Mouse (Mus musculus) layer of hippocampus, postnatal 10 days (tissue): ENCODE data around the gene Cep55. TPM values are rescaled to one million over a fixed set of nuclear protein-coding genes. Genes with fewer than 3 reads are reported as not detected.

Experiments
- DNase-seq, 2 experiments: peaks; one replicate each; pipeline ENCODE4 v3.0.0; 2021; ENCODE audit warnings: low spot score in 2 of 2
- total RNA-seq, 2 experiments: library from RNA; stranded (reverse); gene quantifications; 2 replicates each; pipeline ENCODE4 v1.2.3; 2021

Gene Cep55
- total RNA-seq, 2 experiments from 2014 or later, result 1.9 to 2.1 TPM

GRCm38 (mm10) chr19:38043281-38043981, 11.4 kb upstream of the Cep55 start, which contains the start of gene Myof:
Gene Myof, minus strand, starts transcription at chr19:38043577.
- no peak for DNase-seq

GRCm38 (mm10) chr19:38045198-38045597, 9.6 kb upstream of the Cep55 start:
- DNase-seq, result no peak

GRCm38 (mm10) chr19:38049686-38050085, 5.1 kb upstream of the Cep55 start:
- DNase-seq, result no peak

- peak in 1 of 2 experiments; percentile 22 for DNase-seq
Observed at GRCm38 (mm10) chr19:38053227-38054041, 1.4 kb upstream of the Cep55 start.

GRCm38 (mm10) chr19:38054149-38054719, 577 bp upstream of the Cep55 start:
- peak; percentile 65 to 77 for DNase-seq

GRCm38 (mm10) chr19:38055798-38056197, 987 bp downstream of the Cep55 start:
- DNase-seq, result no peak

GRCm38 (mm10) chr19:38056276-38056675, 1.5 kb downstream of the Cep55 start:
- DNase-seq, result no peak

GRCm38 (mm10) chr19:38056931-38057330, 2.1 kb downstream of the Cep55 start:
- DNase-seq, result no peak

- no peak for DNase-seq
Observed at GRCm38 (mm10) chr19:38063201-38063600, 8.4 kb downstream of the Cep55 start.

GRCm38 (mm10) chr19:38064051-38064450, 9.2 kb downstream of the Cep55 start:
- DNase-seq, result no peak

GRCm38 (mm10) chr19:38073226-38073625, 18.4 kb downstream of the Cep55 start:
- no peak for DNase-seq

GRCm38 (mm10) chr19:38075051-38075450, 20.2 kb downstream of the Cep55 start:
- DNase-seq, result no peak

- no peak for DNase-seq
Observed at GRCm38 (mm10) chr19:38076251-38076650, 21.4 kb downstream of the Cep55 start.

- DNase-seq, result no peak
Observed at GRCm38 (mm10) chr19:38077851-38078540, 23.2 kb downstream of the Cep55 start.

- DNase-seq, result no peak
Observed at GRCm38 (mm10) chr19:38081361-38081760, 26.6 kb downstream of the Cep55 start.

- DNase-seq, result no peak
Observed at GRCm38 (mm10) chr19:38082931-38083525, 28.2 kb downstream of the Cep55 start.

GRCm38 (mm10) chr19:38085841-38086240, 31.0 kb downstream of the Cep55 start:
- DNase-seq, result no peak

GRCm38 (mm10) chr19:38086948-38087551, 32.2 kb downstream of the Cep55 start:
- DNase-seq, result peak; percentile 54

- DNase-seq, result no peak
Observed at GRCm38 (mm10) chr19:38089358-38089757, 34.5 kb downstream of the Cep55 start.

GRCm38 (mm10) chr19:38091512-38091985, 36.7 kb downstream of the Cep55 start:
- DNase-seq, result no peak
